Mouse (Mus musculus): Measurements from ENCODE around the gene Zdhhc18. TPM values are rescaled to one million over a fixed set of nuclear protein-coding genes. Genes with fewer than 3 reads are reported as not detected.
A peak's percentile ranks its signal among the peaks of the same experiment; 100 is the strongest.

The Zdhhc18 gene
- polyA plus RNA-seq, 1 experiment from 2014 or later: 3.5 TPM

- 88% methylated on average over 2 of the region's 2 CpGs for WGBS
- Histone ChIP-seq H3K9me3 (ENCODE audit: control insufficient read depth, low read length) (no peaks in the 10 kb centered on the region), H3K36me3 (ENCODE audit: control insufficient read depth, insufficient read depth, low read length) (peaks cover 6% of the 10 kb centered on the region), H3K27ac (ENCODE audit: low read depth, low read length) (no peak overlapping the region), H3K27me3 (ENCODE audit: control insufficient read depth, insufficient read depth, low read length) (no peaks in the 10 kb centered on the region), H3K4me1 (ENCODE audit: control insufficient read depth, insufficient read depth, low read length) (peaks cover 7% of the 10 kb centered on the region), H3K4me3 (ENCODE audit: low read depth, low read length) (no peak overlapping the region), H3K4me2 (no peak overlapping the region), H3K9ac (ENCODE audit: low read length) (no peak overlapping the region)
- peak; percentile 37 for DNase-seq (ENCODE audit: low spot score, missing footprints)
- ATAC-seq (ENCODE audit: low FRiP score): no peak
These were observed 21.4 kb downstream of the Zdhhc18 start for GRCm38 (mm10) chr4:133628517-133628916.

- 93% methylated on average over 14 of the region's 14 CpGs for WGBS
- Histone ChIP-seq H3K4me1 (ENCODE audit: control insufficient read depth, insufficient read depth, low read length) (peaks cover 2% of the 10 kb centered on the region), H3K4me3 (ENCODE audit: low read depth, low read length) (no peak overlapping the region), H3K36me3 (ENCODE audit: control insufficient read depth, insufficient read depth, low read length) (peaks cover 6% of the 10 kb centered on the region), H3K27ac (ENCODE audit: low read depth, low read length) (no peak overlapping the region), H3K27me3 (ENCODE audit: control insufficient read depth, insufficient read depth, low read length) (no peaks in the 10 kb centered on the region), H3K9ac (ENCODE audit: low read length) (no peak overlapping the region), H3K9me3 (ENCODE audit: control insufficient read depth, low read length) (no peaks in the 10 kb centered on the region), H3K4me2 (no peak overlapping the region)
- ATAC-seq (ENCODE audit: low FRiP score) (no peak), DNase-seq (ENCODE audit: low spot score, missing footprints) (peak; percentile 62)
These were observed 22.9 kb downstream of the Zdhhc18 start for GRCm38 (mm10) chr4:133627039-133627438.

- H3K36me3 ChIP-seq (ENCODE audit: control insufficient read depth, insufficient read depth, low read length): peaks cover 6% of the 10 kb centered on the region
- no peaks in the 10 kb centered on the region for H3K27me3 ChIP-seq (ENCODE audit: control insufficient read depth, insufficient read depth, low read length)
- DNase-seq (ENCODE audit: low spot score, missing footprints) (peak; percentile 45), ATAC-seq (ENCODE audit: low FRiP score) (no peak)
- H3K9ac ChIP-seq (ENCODE audit: low read length): no peak overlapping the region
- 84% methylated on average over 9 of the region's 9 CpGs for WGBS
- H3K9me3 ChIP-seq (ENCODE audit: control insufficient read depth, low read length): no peaks in the 10 kb centered on the region
- no peak overlapping the region for H3K4me2 ChIP-seq
- H3K4me3 ChIP-seq (ENCODE audit: low read depth, low read length): no peak overlapping the region
- no peaks in the 10 kb centered on the region; the same call in 1 of the 2 replicates for H3K4me1 ChIP-seq (ENCODE audit: control insufficient read depth, insufficient read depth, low read length)
- no peak overlapping the region for H3K27ac ChIP-seq (ENCODE audit: low read depth, low read length)
These were observed 23.3 kb downstream of the Zdhhc18 start for GRCm38 (mm10) chr4:133626621-133627020.

- Histone ChIP-seq H3K4me1 (ENCODE audit: control insufficient read depth, insufficient read depth, low read length) (no peaks in the 10 kb centered on the region), H3K27me3 (ENCODE audit: control insufficient read depth, insufficient read depth, low read length) (no peaks in the 10 kb centered on the region), H3K27ac (ENCODE audit: low read depth, low read length) (no peak overlapping the region), H3K9ac (ENCODE audit: low read length) (no peak overlapping the region), H3K4me3 (ENCODE audit: low read depth, low read length) (no peak overlapping the region), H3K4me2 (no peak overlapping the region), H3K9me3 (ENCODE audit: control insufficient read depth, low read length) (no peaks in the 10 kb centered on the region), H3K36me3 (ENCODE audit: control insufficient read depth, insufficient read depth, low read length) (peaks cover 6% of the 10 kb centered on the region)
- DNase-seq (ENCODE audit: low spot score, missing footprints): peak; percentile 53
- 45% methylated on average over 5 of the region's 5 CpGs for WGBS
- no peak for ATAC-seq (ENCODE audit: low FRiP score)
These were observed 23.7 kb downstream of the Zdhhc18 start for GRCm38 (mm10) chr4:133626221-133626620.

GRCm38 (mm10) chr4:133625621-133626071 lies 24.3 kb downstream of the Zdhhc18 start:
- Histone ChIP-seq H3K4me3 (ENCODE audit: low read depth, low read length) (no peak overlapping the region), H3K4me2 (no peak overlapping the region), H3K36me3 (ENCODE audit: control insufficient read depth, insufficient read depth, low read length) (peaks cover 6% of the 10 kb centered on the region), H3K4me1 (ENCODE audit: control insufficient read depth, insufficient read depth, low read length) (no peaks in the 10 kb centered on the region), H3K9ac (ENCODE audit: low read length) (no peak overlapping the region), H3K27me3 (ENCODE audit: control insufficient read depth, insufficient read depth, low read length) (no peaks in the 10 kb centered on the region), H3K27ac (ENCODE audit: low read depth, low read length) (no peak overlapping the region), H3K9me3 (ENCODE audit: control insufficient read depth, low read length) (no peaks in the 10 kb centered on the region)
- peak; percentile 83 for DNase-seq (ENCODE audit: low spot score, missing footprints)
- WGBS: 44% methylated on average over 11 of the region's 11 CpGs
- no peak for ATAC-seq (ENCODE audit: low FRiP score)

- no peak overlapping the region for H3K4me3 ChIP-seq (ENCODE audit: low read depth, low read length)
- no peak overlapping the region for H3K27ac ChIP-seq (ENCODE audit: low read depth, low read length)
- WGBS: 91% methylated on average over 7 of the region's 7 CpGs
- no peak for ATAC-seq (ENCODE audit: low FRiP score)
- no peaks in the 10 kb centered on the region for H3K9me3 ChIP-seq (ENCODE audit: control insufficient read depth, low read length)
- peak; percentile 37 for DNase-seq (ENCODE audit: low spot score, missing footprints)
- no peak overlapping the region for H3K9ac ChIP-seq (ENCODE audit: low read length)
- no peaks in the 10 kb centered on the region for H3K27me3 ChIP-seq (ENCODE audit: control insufficient read depth, insufficient read depth, low read length)
- H3K4me1 ChIP-seq (ENCODE audit: control insufficient read depth, insufficient read depth, low read length): no peaks in the 10 kb centered on the region
- no peak overlapping the region for H3K4me2 ChIP-seq
- H3K36me3 ChIP-seq (ENCODE audit: control insufficient read depth, insufficient read depth, low read length): peaks cover 6% of the 10 kb centered on the region
These were observed 25.1 kb downstream of the Zdhhc18 start for GRCm38 (mm10) chr4:133624830-133625229.

GRCm38 (mm10) chr4:133622161-133622695 lies 27.7 kb downstream of the Zdhhc18 start:
- peaks cover 6% of the 10 kb centered on the region for H3K36me3 ChIP-seq (ENCODE audit: control insufficient read depth, insufficient read depth, low read length)
- ATAC-seq (ENCODE audit: low FRiP score): no peak
- no peak overlapping the region for H3K9ac ChIP-seq (ENCODE audit: low read length)
- no peak overlapping the region for H3K4me3 ChIP-seq (ENCODE audit: low read depth, low read length)
- no peaks in the 10 kb centered on the region for H3K9me3 ChIP-seq (ENCODE audit: control insufficient read depth, low read length)
- DNase-seq (ENCODE audit: low spot score, missing footprints): peak; percentile 39
- 85% methylated on average over 11 of the region's 11 CpGs for WGBS
- H3K27me3 ChIP-seq (ENCODE audit: control insufficient read depth, insufficient read depth, low read length): no peaks in the 10 kb centered on the region
- no peaks in the 10 kb centered on the region for H3K4me1 ChIP-seq (ENCODE audit: control insufficient read depth, insufficient read depth, low read length)
- no peak overlapping the region for H3K4me2 ChIP-seq
- no peak overlapping the region for H3K27ac ChIP-seq (ENCODE audit: low read depth, low read length)

- Histone ChIP-seq H3K27ac (ENCODE audit: low read depth, low read length) (no peak overlapping the region), H3K9ac (ENCODE audit: low read length) (no peak overlapping the region), H3K27me3 (ENCODE audit: control insufficient read depth, insufficient read depth, low read length) (no peaks in the 10 kb centered on the region), H3K36me3 (ENCODE audit: control insufficient read depth, insufficient read depth, low read length) (peaks cover 3% of the 10 kb centered on the region), H3K9me3 (ENCODE audit: control insufficient read depth, low read length) (no peaks in the 10 kb centered on the region), H3K4me1 (ENCODE audit: control insufficient read depth, insufficient read depth, low read length) (no peaks in the 10 kb centered on the region), H3K4me2 (no peak overlapping the region), H3K4me3 (ENCODE audit: low read depth, low read length) (no peak overlapping the region)
- no peak for ATAC-seq (ENCODE audit: low FRiP score)
- peak; percentile 45 for DNase-seq (ENCODE audit: low spot score, missing footprints)
- 93% methylated on average over 8 of the region's 8 CpGs for WGBS
These were observed 29.3 kb downstream of the Zdhhc18 start for GRCm38 (mm10) chr4:133620668-133621067.

GRCm38 (mm10) chr4:133619473-133620136 lies 30.3 kb downstream of the Zdhhc18 start:
- WGBS: 80% methylated on average over 4 of the region's 4 CpGs
- Histone ChIP-seq H3K27ac (ENCODE audit: low read depth, low read length) (no peak overlapping the region), H3K4me2 (no peak overlapping the region), H3K4me1 (ENCODE audit: control insufficient read depth, insufficient read depth, low read length) (no peaks in the 10 kb centered on the region), H3K36me3 (ENCODE audit: control insufficient read depth, insufficient read depth, low read length) (no peaks in the 10 kb centered on the region; the same call in 1 of the 2 replicates), H3K4me3 (ENCODE audit: low read depth, low read length) (no peak overlapping the region), H3K27me3 (ENCODE audit: control insufficient read depth, insufficient read depth, low read length) (no peaks in the 10 kb centered on the region), H3K9me3 (ENCODE audit: control insufficient read depth, low read length) (no peaks in the 10 kb centered on the region), H3K9ac (ENCODE audit: low read length) (no peak overlapping the region)
- DNase-seq (ENCODE audit: low spot score, missing footprints) (peak; percentile 72), ATAC-seq (ENCODE audit: low FRiP score) (no peak)
